Mouse (Mus musculus): Measurements from ENCODE around the gene Sdf4.

Sdf4 gene

DNA sequence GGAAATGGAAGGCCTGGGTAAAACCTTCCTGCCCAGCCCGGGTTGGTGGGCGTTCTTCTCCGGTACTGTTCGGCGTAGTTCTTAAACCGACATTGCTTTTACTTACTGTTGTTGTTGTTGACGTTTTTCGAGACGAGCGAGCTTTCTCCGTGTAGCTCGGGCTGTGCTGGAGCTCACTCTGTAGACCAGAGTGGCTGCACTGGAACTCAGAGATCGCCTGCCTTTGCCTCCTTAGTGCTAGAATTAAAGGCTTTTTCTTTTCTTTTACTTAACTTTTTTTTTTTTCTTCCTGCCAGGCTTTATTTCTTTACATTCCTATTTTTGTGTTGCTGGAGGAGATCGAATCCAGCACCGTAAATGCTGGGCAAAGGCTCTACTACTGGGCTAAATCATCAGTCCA is 934 bp downstream of the Sdf4 start:
- in situ Hi-C loops (cut with MboI, MseI): no loop called here

DNA sequence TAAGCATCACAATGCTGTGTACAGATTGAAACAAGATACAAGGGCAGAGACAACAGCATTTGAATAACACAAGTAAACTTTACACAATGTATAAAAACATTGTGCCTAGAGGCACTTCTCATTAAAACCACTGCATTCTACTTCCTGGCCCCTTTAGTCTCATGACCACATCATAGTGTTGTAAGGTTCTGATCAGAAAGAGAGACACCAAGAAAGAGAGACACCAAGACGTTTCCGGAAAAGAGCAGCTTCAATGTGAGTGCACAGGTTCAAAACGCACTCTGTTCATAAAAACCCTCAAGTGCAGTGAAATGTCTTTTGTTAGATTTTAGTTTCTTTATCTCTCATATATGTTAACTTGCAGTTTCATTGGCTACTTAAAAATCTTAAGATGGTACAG is 11.4 kb downstream of the Sdf4 start:
- in situ Hi-C loops (cut with MboI, MseI): loop anchor here in 1 of 2 experiments (25.0 kb wide), 1 partner anchor 792 kb away; the partner anchor contains the start of gene Ski

DNA sequence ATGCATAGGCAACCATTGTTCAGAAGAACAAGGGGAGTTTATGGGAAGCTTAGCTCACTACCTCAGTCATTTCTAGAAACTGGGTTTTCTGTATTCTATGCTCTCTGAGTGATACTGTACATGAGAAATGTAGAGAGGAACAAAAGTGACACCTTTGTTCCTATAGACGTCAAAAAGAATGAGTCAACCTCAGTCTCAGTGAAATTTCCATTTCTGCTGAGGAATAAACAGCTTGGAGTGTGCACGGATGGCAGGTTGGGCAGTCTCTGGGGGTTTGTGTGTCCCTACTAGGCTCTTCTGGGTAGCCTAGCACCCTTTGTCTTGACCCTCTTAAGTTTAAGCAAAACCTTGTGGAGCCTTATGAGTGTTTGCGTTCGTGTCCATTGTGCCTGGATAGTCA is 15.7 kb downstream of the Sdf4 start:
- in situ Hi-C loops (cut with MboI, MseI): loop anchor here in 1 of 2 experiments (25.0 kb wide), 1 partner anchor 796 kb away; the partner anchor contains the start of gene Ski

DNA sequence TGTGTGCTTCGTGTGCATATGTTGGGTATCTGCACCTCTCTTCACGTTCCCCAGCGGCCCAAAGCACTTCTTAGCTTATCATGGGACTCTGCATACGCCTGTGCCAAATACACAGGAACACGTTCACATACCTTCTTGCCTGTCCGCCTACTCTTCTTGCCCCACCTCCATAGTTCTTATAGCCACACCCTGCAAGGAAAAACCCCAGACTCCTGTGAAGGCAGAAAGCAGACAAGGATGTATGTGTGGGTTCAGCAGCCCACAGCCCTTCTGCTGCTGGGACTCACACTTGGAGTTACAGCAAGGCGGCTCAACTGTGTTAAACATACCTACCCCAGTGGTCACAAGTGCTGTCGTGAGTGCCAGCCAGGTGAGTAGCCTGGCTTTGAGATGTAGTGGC is 21.0 kb downstream of the Sdf4 start, which contains the start of gene Tnfrsf4:
Tnfrsf4 (plus strand) TSS at position 207 of the 400 bp plus-strand sequence.
- in situ Hi-C loops (cut with MboI, MseI): loop anchor here in 1 of 2 experiments (25.0 kb wide), 1 partner anchor 801 kb away; the partner anchor contains the start of gene Ski

DNA sequence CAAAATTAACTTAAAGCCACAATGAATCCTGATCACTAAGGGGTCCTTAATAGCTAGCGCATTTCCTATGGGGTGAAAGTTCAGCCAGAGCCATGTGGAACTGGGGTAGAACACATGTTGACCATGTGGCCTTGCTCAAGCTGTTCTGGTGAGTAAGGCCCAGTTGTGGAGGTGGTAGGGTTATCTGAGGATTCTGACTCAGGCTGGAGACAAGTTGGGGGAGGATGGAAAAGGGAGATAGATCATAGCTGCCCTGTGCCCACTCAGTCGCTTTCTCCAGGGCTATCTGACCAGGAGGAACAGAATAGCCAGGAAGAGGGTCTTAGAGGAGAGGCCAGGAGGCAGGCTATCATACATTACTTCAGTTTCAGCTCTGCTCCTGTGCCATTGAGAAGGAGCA is 21.8 kb downstream of the Sdf4 start:
- in situ Hi-C loops (cut with MboI, MseI): loop anchor here in 1 of 2 experiments (25.0 kb wide), 1 partner anchor 802 kb away; the partner anchor contains the start of gene Ski

DNA sequence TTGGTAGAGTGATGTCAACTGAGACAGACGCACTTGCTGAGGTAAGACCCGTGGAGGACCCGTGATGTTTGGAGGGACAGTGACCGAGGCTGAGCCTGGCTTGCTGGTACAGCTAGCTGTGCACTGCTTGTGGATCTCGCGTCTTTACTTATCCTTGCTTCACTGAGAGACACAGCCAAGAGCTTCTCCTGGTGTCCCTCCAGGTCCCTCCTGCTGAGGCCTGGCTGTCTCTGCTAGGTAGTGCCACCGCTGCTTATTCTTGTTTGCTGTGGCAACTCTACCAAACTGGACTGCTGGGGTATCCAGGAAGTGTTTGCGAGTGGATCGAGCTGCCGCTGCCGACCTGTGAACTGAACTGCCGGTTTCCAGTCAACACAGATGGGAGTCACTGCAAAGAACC is 27.1 kb downstream of the Sdf4 start:
- in situ Hi-C loops (cut with MboI, MseI): loop anchor here in 1 of 2 experiments (25.0 kb wide), 1 partner anchor 807 kb away; the partner anchor contains the start of gene Ski

DNA sequence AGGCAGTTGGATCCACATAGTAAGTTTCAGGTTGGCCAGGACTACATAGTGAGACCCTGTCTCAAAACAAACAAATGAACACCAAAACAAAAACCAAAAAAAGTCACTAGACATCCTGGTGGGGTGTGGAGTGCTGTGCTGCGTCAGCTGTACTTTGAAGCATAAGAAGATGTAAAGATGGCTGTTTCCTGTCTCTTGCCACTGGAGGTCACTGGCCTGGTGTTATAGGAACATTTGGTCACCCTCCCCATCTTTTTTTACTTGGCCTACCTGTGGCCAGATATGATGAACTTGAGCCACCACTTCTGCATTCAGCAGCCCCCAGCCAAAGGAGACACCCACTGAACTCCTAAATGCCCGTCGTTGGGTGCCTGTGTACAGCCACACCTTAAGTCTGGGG is 28.7 kb downstream of the Sdf4 start:
- in situ Hi-C loops (cut with MboI, MseI): loop anchor here in 1 of 2 experiments (25.0 kb wide), 1 partner anchor 809 kb away; the partner anchor contains the start of gene Ski

DNA sequence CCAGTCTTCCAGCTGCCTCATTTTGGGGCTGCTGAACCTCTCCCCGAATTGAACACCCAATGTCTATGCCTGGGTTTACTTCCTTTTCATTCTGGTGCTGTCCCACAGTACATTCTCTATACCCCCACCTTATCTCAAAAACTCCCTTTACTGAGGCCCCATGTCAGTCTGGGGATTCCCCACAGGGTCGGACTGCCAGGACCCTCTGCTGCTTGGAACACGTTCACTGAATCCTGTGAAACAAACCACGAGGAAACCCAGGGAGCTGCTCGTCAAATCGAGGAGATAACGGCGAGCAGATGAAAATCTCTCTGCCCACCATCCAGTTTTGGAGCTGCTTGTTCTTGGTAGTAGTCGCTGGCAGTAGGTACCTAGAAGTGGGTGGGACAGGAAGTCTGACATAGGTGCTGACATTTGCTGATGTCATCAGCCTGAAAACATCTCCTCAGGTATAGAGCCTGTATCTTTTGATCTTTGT is 29.3 kb downstream of the Sdf4 start:
- in situ Hi-C loops (cut with MboI, MseI): loop anchor here in 1 of 2 experiments (25.0 kb wide), 1 partner anchor 810 kb away; the partner anchor contains the start of gene Ski

DNA sequence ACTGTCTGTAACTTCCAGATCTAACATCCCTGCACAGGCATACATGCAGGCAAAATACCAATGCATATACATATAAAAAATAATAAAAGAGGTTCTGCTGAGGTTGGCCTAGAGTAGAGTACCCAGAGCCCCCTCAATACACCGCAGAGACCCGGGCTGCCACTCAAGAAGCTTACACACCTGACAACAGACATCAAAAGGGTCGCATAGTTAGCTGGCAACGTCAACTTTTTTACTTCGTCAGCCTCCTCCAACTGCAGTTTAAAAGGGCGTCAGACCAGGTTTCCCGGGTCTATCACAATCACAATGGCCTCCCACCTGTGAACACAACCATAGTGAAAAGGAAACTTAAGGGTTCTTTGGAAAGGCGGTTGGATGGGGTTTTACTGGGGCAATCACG is 30.8 kb downstream of the Sdf4 start:
- in situ Hi-C loops (cut with MboI, MseI): loop anchor here in 1 of 2 experiments (25.0 kb wide), 1 partner anchor 811 kb away; the partner anchor contains the start of gene Ski

DNA sequence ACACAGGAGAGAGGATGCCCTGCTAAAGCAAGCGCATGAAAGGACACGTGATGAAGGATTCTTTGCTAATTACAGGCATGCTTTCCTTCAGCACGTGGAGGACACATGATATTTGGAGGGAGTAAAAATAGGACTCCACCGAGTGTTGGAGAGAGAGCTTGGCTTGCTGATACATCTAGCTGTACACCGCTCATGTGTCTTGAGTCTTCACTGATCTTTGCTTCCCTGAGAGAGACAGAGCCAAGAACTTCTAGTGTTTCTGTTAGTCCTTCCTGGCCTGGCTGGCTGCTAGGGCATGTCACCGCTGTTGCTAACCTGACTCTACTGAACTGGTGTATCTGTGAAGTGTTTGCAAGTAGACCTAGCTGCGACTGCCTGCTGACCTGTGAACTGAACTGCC is 31.5 kb downstream of the Sdf4 start:
- in situ Hi-C loops (cut with MboI, MseI): loop anchor here in 1 of 2 experiments (25.0 kb wide), 1 partner anchor 812 kb away; the partner anchor contains the start of gene Ski

DNA sequence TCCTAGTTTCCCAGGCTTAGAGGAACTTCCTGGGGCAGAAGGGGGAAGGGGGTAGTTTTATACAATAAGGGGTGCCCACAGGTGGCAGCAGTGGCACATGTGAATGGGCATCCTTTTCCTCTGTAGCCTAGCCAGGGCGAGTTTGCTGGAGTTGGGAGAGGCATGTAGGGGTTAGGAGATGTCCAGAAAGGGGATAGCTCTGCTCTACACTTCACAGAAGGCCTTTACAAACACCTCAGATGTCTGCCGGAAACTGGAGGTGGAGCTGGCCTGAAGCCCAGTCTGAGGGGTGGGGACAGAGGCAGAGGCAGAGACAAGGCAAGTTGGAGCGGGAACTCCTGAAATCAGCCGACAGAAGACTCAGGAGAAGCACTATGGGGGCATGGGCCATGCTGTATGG is 33.3 kb downstream of the Sdf4 start, which contains the start of gene Tnfrsf18:
Tnfrsf18 (plus strand) TSS at position 152 of the 400 bp plus-strand sequence.
- in situ Hi-C loops (cut with MboI, MseI): no loop called here

DNA sequence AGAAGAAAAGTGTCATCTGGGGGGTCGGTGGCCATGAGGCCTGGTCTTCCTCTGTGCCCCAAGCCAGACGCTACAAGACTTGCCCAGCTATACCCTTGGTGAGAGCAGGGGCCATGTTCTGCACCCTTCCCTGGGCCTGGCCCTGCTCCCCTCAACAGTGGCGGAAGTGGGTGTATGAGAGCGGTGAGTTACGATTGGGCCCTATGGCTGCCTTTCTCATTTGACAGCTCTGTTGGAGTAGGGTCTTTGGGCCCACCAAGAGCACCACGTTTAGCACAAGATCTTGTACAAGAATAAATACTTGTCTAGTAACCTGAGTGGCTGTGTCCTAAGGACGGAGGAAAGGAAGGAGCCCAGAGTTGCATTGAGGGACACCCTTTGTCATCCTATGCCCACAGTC is 35.9 kb downstream of the Sdf4 start:
- in situ Hi-C loops (cut with MboI, MseI): no loop called here

DNA sequence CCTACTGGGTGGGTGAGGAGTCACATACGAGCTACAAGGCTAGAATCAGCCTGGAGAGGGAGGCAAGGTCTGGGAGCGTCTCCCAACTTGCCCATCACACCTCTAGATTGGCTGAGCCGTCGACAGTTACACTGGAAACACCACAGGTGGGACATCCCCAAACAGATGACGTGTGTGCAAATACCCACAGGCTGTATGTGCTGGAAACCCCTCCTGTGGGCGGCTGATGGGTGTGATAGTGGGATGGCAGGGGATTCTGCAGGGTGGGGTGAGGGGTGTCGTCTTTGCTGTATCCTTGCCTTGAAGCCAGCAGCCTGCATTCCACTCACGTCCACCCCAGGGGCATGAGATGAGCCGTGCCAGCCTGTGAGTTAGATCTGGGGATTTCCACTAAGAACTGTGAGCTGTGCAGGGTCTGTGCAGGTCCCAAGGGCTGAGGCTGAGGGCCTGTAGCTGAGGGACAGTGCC is 38.0 kb downstream of the Sdf4 start:
- in situ Hi-C loops (cut with MboI, MseI): loop anchor here (5.0 kb wide), 2 partner anchors 33 to 68 kb away; partner anchors contain the start of gene C1qtnf12 (in 2 of the 2)

DNA sequence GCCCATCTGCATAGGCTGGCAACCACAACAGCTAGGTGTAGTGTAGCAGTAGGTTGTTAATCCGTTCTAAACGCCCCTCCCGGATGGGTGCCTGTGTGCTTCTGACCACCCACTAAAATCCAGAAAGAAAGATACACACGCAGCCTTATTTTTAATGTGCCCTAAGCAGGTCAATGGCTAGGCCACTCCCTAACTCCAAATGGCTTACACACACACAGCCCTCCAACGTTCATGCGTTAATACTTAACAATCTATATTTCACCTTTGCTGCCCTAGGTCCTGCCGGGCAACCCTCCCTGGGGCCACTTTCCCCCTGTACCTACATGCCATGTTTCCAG is 38.6 kb downstream of the Sdf4 start:
- in situ Hi-C loops (cut with MboI, MseI): loop anchor here (5.0 kb wide), 2 partner anchors 34 to 69 kb away; partner anchors contain the start of gene C1qtnf12 (in 2 of the 2)

DNA sequence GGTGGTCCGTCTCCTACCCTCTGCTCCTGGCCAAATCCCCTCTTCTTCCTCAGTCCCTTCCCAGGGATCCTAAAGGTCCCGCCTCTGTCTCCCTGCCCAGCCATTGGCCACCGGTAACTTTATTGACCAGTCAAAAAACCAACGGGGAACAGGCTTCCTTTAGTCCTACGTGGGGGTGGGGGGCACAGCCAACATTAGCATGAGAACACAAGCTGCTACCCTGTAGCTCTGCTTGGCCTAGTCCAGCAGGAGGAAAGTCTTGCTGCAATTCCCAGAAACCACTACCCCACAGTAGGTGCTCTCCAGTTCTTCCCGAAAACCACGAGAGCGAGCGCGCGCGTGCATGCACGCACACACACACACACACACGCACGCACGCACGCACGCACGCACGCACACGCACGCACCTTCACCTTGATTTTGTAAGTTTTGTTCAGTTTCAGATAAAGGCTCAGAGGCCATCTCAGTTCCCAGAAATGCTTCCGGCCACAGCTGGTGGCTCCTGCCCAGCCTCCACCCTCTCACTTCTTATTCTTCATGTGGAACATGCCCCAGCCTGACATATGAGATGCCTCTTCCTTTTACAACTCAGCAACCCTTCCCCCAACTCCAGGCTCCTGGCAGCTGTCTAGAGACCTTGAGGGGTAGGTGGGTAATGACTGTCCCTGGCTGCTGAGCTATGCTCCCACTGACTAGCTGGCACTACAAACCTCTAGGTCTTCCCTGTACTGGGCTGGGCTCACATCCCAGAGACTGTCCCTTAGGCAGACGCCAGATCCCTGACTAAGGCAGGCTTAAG is 39.1 kb downstream of the Sdf4 start:
- in situ Hi-C loops (cut with MboI, MseI): loop anchor here (5.0 kb wide), 2 partner anchors 34 to 69 kb away; partner anchors contain the start of gene C1qtnf12 (in 2 of the 2)

DNA sequence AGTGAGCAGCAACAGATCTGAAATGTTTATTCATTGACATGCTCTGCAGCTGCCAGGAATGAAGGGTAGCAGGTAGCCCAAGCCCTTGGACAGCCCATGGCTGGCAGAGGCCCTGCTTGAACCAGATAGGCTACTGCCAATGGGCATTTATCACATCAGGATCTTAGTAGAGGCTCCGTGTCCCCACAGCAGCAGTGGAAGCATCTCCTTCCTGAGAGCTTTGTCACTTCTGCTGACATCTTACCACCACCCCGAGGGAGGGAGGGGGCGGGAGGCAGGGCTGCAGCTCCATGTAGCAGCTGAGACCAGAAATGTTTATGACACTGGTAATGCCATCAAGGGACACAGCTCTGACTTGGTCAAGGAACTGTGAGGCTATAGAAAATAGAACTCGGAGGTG is 40.2 kb downstream of the Sdf4 start:
- in situ Hi-C loops (cut with MboI, MseI): loop anchor here (5.0 kb wide), 2 partner anchors 36 to 71 kb away; partner anchors contain the start of gene C1qtnf12 (in 2 of the 2)

DNA sequence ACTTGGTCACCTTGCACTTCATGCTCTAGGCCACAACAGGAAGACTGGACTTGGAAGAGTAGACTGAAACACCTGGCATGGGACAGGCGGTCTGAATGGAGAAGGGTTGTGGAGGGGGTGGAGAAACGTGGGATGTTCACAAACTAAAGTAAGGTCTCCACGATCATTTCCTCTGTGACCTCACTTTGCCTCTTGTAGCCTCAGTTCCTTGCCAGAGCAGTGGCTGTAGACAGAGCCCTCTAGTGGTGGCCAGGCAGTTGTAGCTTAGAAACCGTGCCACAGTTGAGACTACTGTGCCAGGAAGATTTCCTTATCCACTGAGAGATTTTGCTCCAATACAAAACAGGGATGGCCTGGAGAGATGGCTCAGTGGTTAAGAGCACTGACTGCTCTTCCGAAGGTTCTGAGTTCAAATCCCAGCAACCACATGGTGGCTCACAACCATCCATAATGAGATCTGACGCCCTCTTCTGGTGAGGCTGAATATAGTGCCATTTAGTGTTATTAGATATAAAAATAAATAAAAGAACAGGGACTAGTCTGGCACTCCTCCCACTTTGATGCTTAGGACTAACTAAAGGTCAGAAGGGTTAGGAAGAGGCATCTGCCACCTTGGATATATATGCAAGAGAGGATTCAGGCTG is 40.9 kb downstream of the Sdf4 start:
- in situ Hi-C loops (cut with MboI, MseI): loop anchor here (5.0 kb wide), 2 partner anchors 36 to 71 kb away; partner anchors contain the start of gene C1qtnf12 (in 2 of the 2)

DNA sequence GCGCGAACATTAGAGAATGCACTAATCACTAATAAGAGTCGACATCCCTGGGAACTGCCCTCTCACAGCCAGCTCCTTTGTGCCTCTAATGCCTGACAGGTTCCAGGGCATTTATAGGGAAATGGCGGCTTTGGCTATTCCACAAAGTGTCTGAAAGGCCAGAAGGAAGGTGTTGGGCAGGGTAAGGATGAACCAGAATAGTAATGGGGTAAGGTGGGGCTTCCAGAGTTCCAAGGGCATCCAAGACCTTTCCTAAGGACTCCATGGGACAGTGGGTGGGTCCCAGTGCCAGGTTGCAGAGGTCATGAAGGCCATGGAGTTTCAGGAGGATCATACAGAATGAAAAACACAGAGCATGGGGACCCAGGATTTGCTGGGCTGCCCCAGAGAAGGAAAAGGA is 41.6 kb downstream of the Sdf4 start:
- in situ Hi-C loops (cut with MboI, MseI): loop anchor here (5.0 kb wide), 2 partner anchors 37 to 72 kb away; partner anchors contain the start of gene C1qtnf12 (in 2 of the 2)

DNA sequence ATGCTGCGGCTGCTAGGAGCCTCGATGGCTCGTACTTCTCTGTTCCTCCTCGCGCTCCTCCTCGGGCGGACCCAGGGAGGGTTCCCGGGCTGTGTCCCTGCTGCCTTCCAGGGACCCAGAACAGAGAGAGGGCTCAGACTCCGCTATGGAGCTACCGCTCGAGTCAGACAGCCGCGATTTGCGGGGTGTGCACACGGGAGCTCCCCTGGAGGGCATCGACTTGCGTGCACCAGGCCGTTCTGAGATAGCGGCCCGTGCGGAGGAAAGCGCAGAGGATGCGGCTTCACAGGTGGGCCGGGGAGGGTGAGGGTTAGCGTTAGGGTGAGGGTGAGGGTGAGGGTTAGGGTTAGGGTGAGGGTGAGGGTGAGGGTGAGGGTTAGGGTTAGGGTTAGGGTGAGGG is 42.2 kb downstream of the Sdf4 start:
- in situ Hi-C loops (cut with MboI, MseI): loop anchor here (5.0 kb wide), 2 partner anchors 38 to 73 kb away; partner anchors contain the start of gene C1qtnf12 (in 2 of the 2)

DNA sequence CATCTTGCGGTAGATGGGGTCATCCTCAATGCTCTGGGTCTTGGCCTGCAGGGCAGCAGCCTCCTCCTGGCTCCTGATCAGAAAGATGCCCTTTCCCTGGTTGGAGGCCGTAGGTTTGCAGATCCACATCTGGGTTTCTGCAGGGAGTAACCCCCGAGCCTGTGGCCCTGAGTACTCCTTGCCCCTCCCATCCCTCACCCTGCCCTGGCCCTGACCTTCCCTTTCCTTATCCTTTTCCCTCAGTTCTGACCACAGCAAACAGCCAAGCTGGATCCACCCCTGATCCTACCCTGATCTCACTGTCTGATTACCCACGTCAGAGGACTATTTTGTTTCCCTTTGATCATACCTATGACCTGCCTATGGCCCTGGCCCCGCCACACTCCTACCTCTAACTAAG is 52.1 kb downstream of the Sdf4 start:
- in situ Hi-C loops (cut with MboI, MseI): loop anchor here in 1 of 2 experiments (5.0 kb wide), 1 partner anchor 48 kb away; no protein-coding TSS in a partner anchor

DNA sequence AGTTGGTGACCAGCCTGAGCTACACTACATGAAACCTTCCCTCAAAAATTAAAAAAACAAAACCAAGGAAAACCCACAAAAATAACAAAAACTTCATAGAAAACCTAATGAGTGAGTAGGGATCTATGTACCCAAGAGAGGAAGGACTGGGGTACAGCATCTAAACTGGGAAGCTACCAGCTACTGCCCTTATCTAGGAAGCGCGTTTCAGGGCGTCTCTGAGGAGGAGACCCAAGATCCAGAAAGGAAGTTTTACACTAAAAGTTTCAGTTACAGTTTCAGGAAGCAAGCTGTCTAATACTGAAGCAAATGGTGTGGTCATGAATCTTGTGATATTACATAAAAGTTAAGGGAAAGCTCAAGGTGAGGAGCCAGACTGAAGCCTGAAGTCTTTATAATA is 57.1 kb downstream of the Sdf4 start:
- in situ Hi-C loops (cut with MboI, MseI): loop anchor here in 1 of 2 experiments (5.0 kb wide), 1 partner anchor 123 kb away; no protein-coding TSS in a partner anchor
